Mouse (Mus musculus) G1E (cell line): ENCODE measurements around the gene Hoxa5.

Source experiments
- CTCF ChIP-seq: IDR thresholded peaks from 2 replicates; pipeline ENCODE4 v1.5.1; 2012; ENCODE audit warnings: low read depth, low read length, inconsistent platforms, mixed read lengths
- GATA1 ChIP-seq: IDR thresholded peaks from 2 replicates; pipeline ENCODE4 v1.6.1; 2012; ENCODE audit warnings: borderline replicate concordance, low read length, inconsistent platforms, mixed read lengths
- GATA2 ChIP-seq: IDR thresholded peaks from 2 replicates; pipeline ENCODE4 v1.6.1; 2012; ENCODE audit warnings: low read depth, low read length, inconsistent platforms, borderline replicate concordance

DNA sequence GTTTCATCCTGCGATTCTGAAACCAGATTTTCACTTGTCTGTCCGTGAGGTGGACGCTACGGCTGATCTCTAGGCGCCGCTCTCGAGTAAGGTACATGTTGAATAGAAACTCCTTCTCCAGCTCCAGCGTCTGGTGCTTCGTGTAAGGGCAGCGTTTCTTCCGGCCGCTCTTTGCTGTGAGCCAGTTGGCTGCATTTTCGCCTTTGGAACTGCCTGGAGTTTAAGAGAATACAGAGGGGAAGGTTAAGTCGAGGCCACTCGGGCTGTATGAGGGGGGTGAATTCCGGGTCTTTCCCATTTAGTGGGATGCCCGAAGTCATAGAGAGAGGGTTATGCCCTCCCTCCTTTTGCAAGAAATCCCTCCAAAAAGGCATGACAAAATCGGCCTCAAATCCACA is 28.2 kb upstream of the Hoxa5 start:
- TF ChIP-seq CTCF (no peak), GATA1 (no peak), GATA2 (no peak)
